Mouse (Mus musculus) bone marrow, adult 2 months (tissue): ENCODE data around the gene Rnf180.

Experiments
- CTCF ChIP-seq: fragments of 200-500 bp; IDR thresholded peaks from 2 replicates; pipeline ENCODE4 v1.5.1; 2011; ENCODE audit warnings: low read length, control low read depth; ENCODE audit not compliant: control insufficient read depth, insufficient read depth
- POLR2A ChIP-seq: fragments of 200-500 bp; IDR thresholded peaks from 2 replicates; pipeline ENCODE4 v1.6.1; 2011; ENCODE audit warnings: low read depth, mild to moderate bottlenecking, control low read depth, low read length, borderline replicate concordance; ENCODE audit not compliant: control insufficient read depth

DNA sequence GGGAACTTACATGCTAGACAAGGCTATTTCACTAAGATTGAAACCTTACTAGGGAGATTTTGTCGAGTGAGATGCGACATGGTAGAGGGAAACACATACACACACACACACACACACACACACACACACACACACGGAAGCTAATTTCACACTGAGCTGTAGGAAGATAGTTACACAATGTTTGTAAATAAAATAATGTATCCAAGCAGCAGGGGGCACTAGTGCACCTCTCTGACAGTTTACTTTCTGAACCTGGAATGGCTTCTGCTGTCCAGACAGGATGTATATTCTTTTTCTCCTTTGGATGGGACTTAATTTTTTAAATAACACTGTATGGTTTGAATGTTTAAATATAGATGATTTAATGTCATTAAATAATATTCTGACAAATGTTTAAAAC, 27.9 kb downstream of the Rnf180 start:
- TF ChIP-seq CTCF (no peak), POLR2A (no peak)
